Mouse (Mus musculus) left cerebral cortex, adult 9 months (tissue): ENCODE measurements around the gene Gpsm1.
A peak's percentile ranks its signal among the peaks of the same experiment; 100 is the strongest.

ENCODE experiments used
- DNase-seq, 2 experiments: peaks; one replicate each; pipeline ENCODE4 v3.0.0; 2022; ENCODE audit warnings: low spot score in 2 of 2

The Gpsm1 gene

GRCm38 (mm10) chr2:26339204-26339551 lies 23.9 kb downstream of the Gpsm1 start:
- no peak for DNase-seq

GRCm38 (mm10) chr2:26341510-26341981 lies 26.2 kb downstream of the Gpsm1 start:
- peak; percentile 59 to 64 for DNase-seq

- DNase-seq, result peak; percentile 78 to 85
These were observed 26.7 kb downstream of the Gpsm1 start for GRCm38 (mm10) chr2:26342044-26342443.

GRCm38 (mm10) chr2:26342609-26343490 lies 27.5 kb downstream of the Gpsm1 start:
- no peak for DNase-seq

DNA sequence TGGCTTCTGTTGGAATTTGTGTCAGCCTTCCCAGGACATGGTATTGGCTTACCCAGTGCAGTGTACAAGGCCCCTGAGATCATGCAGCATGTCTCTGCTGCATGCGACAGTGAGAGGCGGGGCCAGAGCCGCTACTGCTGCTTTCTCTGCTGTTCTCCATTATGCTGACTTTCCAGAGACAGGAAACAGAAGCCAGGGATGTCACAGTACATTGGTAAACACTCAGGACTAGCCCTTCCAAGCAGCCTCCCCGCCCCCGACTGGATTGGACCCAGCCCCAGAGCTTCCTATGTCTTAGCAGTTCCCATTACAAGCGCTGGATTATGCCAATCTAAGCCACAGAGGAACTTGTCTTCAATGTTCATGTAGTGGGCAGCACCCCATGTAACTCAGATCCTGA lies 32.9 kb downstream of the Gpsm1 start:
- DNase-seq, result no peak

GRCm38 (mm10) chr2:26351358-26352290 lies 36.3 kb downstream of the Gpsm1 start, which contains the start of gene Dnlz:
Gene Dnlz (minus strand): TSS chr2:26352110.
- DNase-seq, result peak; percentile 84 to 94

- no peak for DNase-seq
These were observed 37.1 kb downstream of the Gpsm1 start for GRCm38 (mm10) chr2:26352291-26352910.

- DNase-seq, result no peak
These were observed 38.0 kb downstream of the Gpsm1 start for GRCm38 (mm10) chr2:26353066-26353980.

DNA sequence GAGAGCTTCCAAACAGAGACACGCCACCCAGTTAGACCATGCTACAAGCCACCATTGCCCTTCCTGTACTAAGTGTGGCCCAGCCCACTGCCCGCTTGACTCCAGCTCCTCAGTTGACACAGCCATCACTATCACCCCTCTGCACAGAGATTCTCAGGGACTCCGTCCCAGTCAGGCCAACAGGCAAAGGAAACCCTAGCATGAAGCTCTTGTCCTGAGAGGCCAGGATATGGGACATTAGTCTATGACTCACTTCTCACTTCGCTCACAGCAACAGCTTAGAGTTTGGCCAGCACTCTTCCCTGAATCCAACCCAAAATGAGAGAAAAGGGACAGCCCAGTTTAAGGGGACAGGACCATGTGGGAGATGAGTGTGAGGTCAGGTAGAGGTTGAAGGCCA lies 39.1 kb downstream of the Gpsm1 start:
- no peak for DNase-seq

- no peak for DNase-seq
These were observed 40.9 kb downstream of the Gpsm1 start for GRCm38 (mm10) chr2:26356231-26356630.

GRCm38 (mm10) chr2:26356678-26357077 lies 41.4 kb downstream of the Gpsm1 start:
- no peak for DNase-seq

- DNase-seq, result no peak
These were observed 42.2 kb downstream of the Gpsm1 start for GRCm38 (mm10) chr2:26357484-26357883.

- no peak for DNase-seq
These were observed 43.5 kb downstream of the Gpsm1 start for GRCm38 (mm10) chr2:26358667-26359320.

GRCm38 (mm10) chr2:26359983-26360382 lies 44.7 kb downstream of the Gpsm1 start:
- DNase-seq, result no peak

GRCm38 (mm10) chr2:26360772-26361171 lies 45.5 kb downstream of the Gpsm1 start, which contains the start of gene Card9:
Gene Card9 (minus strand): TSS chr2:26360918.
- DNase-seq, result no peak

DNA sequence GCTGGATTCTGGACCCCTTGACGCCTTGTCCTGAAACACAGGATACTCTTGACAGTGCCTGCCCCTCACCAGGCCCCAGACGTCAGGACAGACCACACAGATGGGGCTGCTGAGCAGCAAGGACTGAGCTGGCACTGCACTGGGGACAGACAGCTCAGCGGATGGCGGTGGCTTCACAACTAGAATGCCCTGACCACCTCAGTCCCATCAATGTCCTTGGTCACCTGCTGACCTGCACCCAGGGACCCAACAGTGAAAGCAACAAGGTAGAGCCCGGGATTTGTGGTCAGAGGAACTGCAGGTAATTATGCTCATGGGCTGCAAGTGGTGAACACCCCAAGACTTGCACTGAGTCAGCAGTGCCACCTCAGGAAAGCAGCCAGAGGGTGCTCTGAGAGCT lies 47.7 kb downstream of the Gpsm1 start:
- DNase-seq, result no peak

DNA sequence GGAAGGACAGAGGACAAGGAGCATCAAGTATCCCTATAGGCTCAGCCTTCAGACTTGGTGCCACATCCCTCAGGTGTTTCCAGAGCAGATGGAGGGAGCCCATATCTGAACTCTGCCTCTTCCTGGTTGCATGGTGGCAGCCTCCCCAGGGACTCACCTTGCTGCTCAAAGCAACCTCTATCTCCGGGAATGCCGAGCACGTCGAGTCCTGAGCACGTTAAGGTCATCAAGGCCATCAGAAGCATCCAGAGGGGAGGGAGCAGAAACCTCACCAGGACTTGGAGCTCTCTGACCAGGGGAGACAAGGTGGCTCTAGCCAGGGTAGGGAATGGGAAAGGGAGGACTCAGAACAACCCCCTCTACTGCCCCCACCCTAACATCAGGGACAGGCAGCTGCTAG lies 48.2 kb downstream of the Gpsm1 start:
- DNase-seq, result no peak

- peak in 1 of 2 experiments; percentile 36 for DNase-seq
These were observed 49.6 kb downstream of the Gpsm1 start for GRCm38 (mm10) chr2:26364738-26365465.

GRCm38 (mm10) chr2:26367911-26368310 lies 52.6 kb downstream of the Gpsm1 start:
- no peak for DNase-seq

GRCm38 (mm10) chr2:26368572-26368971 lies 53.3 kb downstream of the Gpsm1 start:
- DNase-seq, result no peak
